Mouse (Mus musculus) midbrain, embryonic 10.5 days (tissue): ENCODE measurements at regions not wholly inside any gene's neighbourhood (a gene's known extent, or its start where the extent isn't known, plus 50 kb on each side); places are given as distances from the start of the nearest gene placed in this dataset.

Experiments used
- DNase-seq: peaks from one replicate; pipeline ENCODE4 v3.0.0-alpha.2; 2017; ENCODE audit warnings: low spot score
- H3K27ac ChIP-seq: fragments of 300-500 bp; sonication (generic); replicated peaks from 2 replicates; pipeline ENCODE4 v1.5.1; 2016; ENCODE audit warnings: mild to moderate bottlenecking
- H3K27me3 ChIP-seq: fragments of 300-500 bp; sonication (generic); 2 replicates; pipeline ENCODE4 v1.6.1; 2016; ENCODE audit warnings: low read depth, mild to moderate bottlenecking; ENCODE audit not compliant: poor library complexity, severe bottlenecking
- H3K36me3 ChIP-seq: fragments of 300-500 bp; sonication (generic); 2 replicates; pipeline ENCODE4 v1.6.1; 2016; ENCODE audit warnings: mild to moderate bottlenecking, moderate library complexity
- H3K4me1 ChIP-seq: fragments of 300-500 bp; sonication (generic); 2 replicates; pipeline ENCODE4 v1.6.1; 2016
- H3K4me3 ChIP-seq: fragments of 300-500 bp; sonication (generic); 2 replicates; pipeline ENCODE4 v1.5.1; 2016; ENCODE audit warnings: mild to moderate bottlenecking, moderate library complexity
- H3K9me3 ChIP-seq: fragments of 300-500 bp; sonication (generic); replicated peaks from 2 replicates; pipeline ENCODE4 v1.6.1; 2016; ENCODE audit warnings: mild to moderate bottlenecking
- WGBS: fragments of 180-500 bp; shearing (Covaris S2); methylation state at CpG from one replicate; pipeline ENCODE4 v1.1.7; 2016; 5-methylcytosine and 5-hydroxymethylcytosine counted together

- Histone ChIP-seq H3K36me3 (no peaks in the 10 kb centered on the region), H3K4me1 (0 out of 2 replicates have a peak, but pooled peaks cover 6% of the 10 kb centered on the region), H3K27me3 (no peaks in the 10 kb centered on the region), H3K4me3 (no peak overlapping the region), H3K27ac (no peak overlapping the region), H3K9me3 (no peaks in the 10 kb centered on the region; the same call in 1 of the 2 replicates)
- 83% methylated on average over 9 of the region's 9 CpGs for WGBS
- no peak for DNase-seq
Measured at GRCm38 (mm10) chr9:103813791-103814190, 52.2 kb upstream of the Tmem108 start.

DNA sequence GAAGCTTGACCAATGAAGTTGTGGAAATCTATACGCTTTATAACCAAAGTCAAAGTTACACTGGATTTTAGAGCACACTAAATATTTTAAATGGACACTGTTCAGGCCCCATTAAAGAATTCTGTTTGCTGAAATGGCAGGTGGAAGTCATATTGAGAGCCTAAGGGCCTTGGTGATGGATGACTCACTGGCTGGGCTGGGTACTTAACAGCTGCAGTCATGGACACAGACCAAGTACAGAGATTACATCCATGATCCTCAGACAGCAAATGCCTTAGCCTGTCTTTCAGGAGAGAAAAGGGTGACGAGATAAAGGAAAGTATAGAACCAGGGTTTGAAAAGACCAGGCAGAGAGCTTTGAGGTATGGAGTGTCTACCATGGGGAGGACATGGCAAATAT, 57.4 kb upstream of the Tmem108 start:
- H3K4me3 ChIP-seq: no peak overlapping the region
- H3K27ac ChIP-seq: no peak overlapping the region
- H3K4me1 ChIP-seq: 0 out of 2 replicates have a peak, but pooled peaks cover 6% of the 10 kb centered on the region
- no peaks in the 10 kb centered on the region for H3K27me3 ChIP-seq
- DNase-seq: no peak
- H3K36me3 ChIP-seq: no peaks in the 10 kb centered on the region
- H3K9me3 ChIP-seq: no peaks in the 10 kb centered on the region
- 93% methylated on average over 2 of the region's 2 CpGs for WGBS

GRCm38 (mm10) chr9:103821632-103822031, 60.0 kb upstream of the Tmem108 start:
- no peak for DNase-seq
- 89% methylated on average over 3 of the region's 3 CpGs for WGBS
- no peak overlapping the region for H3K4me3 ChIP-seq
- no peaks in the 10 kb centered on the region for H3K36me3 ChIP-seq
- H3K27ac ChIP-seq: no peak overlapping the region
- 0 out of 2 replicates have a peak, but pooled peaks cover 6% of the 10 kb centered on the region for H3K4me1 ChIP-seq
- no peaks in the 10 kb centered on the region for H3K9me3 ChIP-seq
- no peaks in the 10 kb centered on the region for H3K27me3 ChIP-seq

GRCm38 (mm10) chr9:103823491-103823890, 61.9 kb upstream of the Tmem108 start:
- H3K4me3 ChIP-seq: no peak overlapping the region
- no peaks in the 10 kb centered on the region for H3K4me1 ChIP-seq
- H3K9me3 ChIP-seq: no peaks in the 10 kb centered on the region
- no peaks in the 10 kb centered on the region for H3K27me3 ChIP-seq
- H3K27ac ChIP-seq: no peak overlapping the region
- H3K36me3 ChIP-seq: no peaks in the 10 kb centered on the region
- WGBS: 68% methylated on average over 3 of the region's 3 CpGs
- no peak for DNase-seq

GRCm38 (mm10) chr9:103841199-103841598, 79.6 kb upstream of the Tmem108 start:
- H3K4me3 ChIP-seq: no peak overlapping the region
- H3K4me1 ChIP-seq: no peaks in the 10 kb centered on the region
- DNase-seq: no peak
- WGBS: 83% methylated on average over 3 of the region's 3 CpGs
- no peaks in the 10 kb centered on the region for H3K27me3 ChIP-seq
- H3K36me3 ChIP-seq: no peaks in the 10 kb centered on the region
- no peak overlapping the region for H3K27ac ChIP-seq
- H3K9me3 ChIP-seq: no peaks in the 10 kb centered on the region

DNA sequence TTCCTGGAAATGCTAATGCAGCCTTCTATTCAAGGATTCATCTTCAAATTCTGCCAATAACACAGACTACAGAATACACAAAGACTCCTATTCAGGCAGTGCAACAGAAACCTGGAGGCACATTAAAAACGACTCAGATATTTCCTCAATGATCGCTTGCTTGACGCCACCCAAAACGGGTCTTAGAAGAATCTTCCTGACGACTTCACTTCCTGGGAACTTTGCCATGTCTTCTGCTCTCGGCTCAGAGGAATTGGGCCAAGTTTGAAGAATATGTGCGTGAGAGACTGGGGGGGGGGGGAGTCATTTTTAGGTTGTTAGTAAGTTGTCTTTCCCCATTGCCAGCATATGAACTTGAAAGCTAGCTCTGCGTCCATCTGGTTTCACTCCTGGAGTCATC, 82.2 kb upstream of the Tmem108 start:
- Histone ChIP-seq H3K36me3 (no peaks in the 10 kb centered on the region), H3K4me3 (no peak overlapping the region), H3K27ac (no peak overlapping the region), H3K4me1 (no peaks in the 10 kb centered on the region), H3K27me3 (no peaks in the 10 kb centered on the region), H3K9me3 (no peaks in the 10 kb centered on the region)
- no peak for DNase-seq
- WGBS: 88% methylated on average over 8 of the region's 8 CpGs

GRCm38 (mm10) chr9:103845916-103846457, 84.3 kb upstream of the Tmem108 start:
- DNase-seq: no peak
- H3K27me3 ChIP-seq: no peaks in the 10 kb centered on the region
- H3K9me3 ChIP-seq: no peaks in the 10 kb centered on the region
- no peak overlapping the region for H3K4me3 ChIP-seq
- H3K36me3 ChIP-seq: no peaks in the 10 kb centered on the region
- H3K27ac ChIP-seq: no peak overlapping the region
- WGBS: 88% methylated on average over 6 of the region's 6 CpGs
- H3K4me1 ChIP-seq: no peaks in the 10 kb centered on the region

DNA sequence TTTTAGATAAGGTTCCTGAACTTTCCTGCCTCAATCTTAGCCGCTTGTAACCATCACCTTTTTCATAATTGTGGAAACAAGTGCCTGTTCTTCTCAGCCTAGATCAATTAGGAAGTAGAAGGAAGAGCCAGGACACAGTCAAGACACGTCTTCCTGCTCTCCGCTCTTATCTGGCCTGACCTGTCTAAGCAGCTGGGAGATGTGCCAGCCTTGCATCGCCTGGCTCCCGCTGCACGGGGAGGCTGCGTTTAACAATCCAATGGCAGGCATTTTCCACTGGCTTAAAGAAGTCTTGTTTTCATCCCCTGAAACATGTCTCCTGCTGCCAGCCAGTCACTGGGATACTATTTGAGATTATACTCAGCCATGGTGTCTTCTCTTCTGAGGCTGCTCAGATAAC, 86.3 kb upstream of the Tmem108 start:
- WGBS: 90% methylated on average over 7 of the region's 7 CpGs
- Histone ChIP-seq H3K4me1 (no peaks in the 10 kb centered on the region), H3K36me3 (no peaks in the 10 kb centered on the region), H3K27me3 (no peaks in the 10 kb centered on the region), H3K4me3 (no peak overlapping the region), H3K9me3 (peaks cover under 1% of the 10 kb centered on the region; the same call in 1 of the 2 replicates), H3K27ac (no peak overlapping the region)
- no peak for DNase-seq

- Histone ChIP-seq H3K9me3 (peaks cover 8% of the 10 kb centered on the region), H3K27me3 (no peaks in the 10 kb centered on the region), H3K4me1 (no peaks in the 10 kb centered on the region), H3K4me3 (no peak overlapping the region), H3K27ac (no peak overlapping the region), H3K36me3 (no peaks in the 10 kb centered on the region)
- DNase-seq: no peak
- WGBS: 90% methylated on average over 3 of the region's 3 CpGs
Measured at GRCm38 (mm10) chr9:103849079-103849478, 87.4 kb upstream of the Tmem108 start.

GRCm38 (mm10) chr9:103852691-103853090, 91.1 kb upstream of the Tmem108 start:
- DNase-seq: no peak
- Histone ChIP-seq H3K27me3 (no peaks in the 10 kb centered on the region), H3K4me1 (no peaks in the 10 kb centered on the region), H3K27ac (no peak overlapping the region), H3K9me3 (peaks cover 8% of the 10 kb centered on the region), H3K36me3 (no peaks in the 10 kb centered on the region), H3K4me3 (no peak overlapping the region)
- WGBS: 62% methylated on average over 2 of the region's 2 CpGs

DNA sequence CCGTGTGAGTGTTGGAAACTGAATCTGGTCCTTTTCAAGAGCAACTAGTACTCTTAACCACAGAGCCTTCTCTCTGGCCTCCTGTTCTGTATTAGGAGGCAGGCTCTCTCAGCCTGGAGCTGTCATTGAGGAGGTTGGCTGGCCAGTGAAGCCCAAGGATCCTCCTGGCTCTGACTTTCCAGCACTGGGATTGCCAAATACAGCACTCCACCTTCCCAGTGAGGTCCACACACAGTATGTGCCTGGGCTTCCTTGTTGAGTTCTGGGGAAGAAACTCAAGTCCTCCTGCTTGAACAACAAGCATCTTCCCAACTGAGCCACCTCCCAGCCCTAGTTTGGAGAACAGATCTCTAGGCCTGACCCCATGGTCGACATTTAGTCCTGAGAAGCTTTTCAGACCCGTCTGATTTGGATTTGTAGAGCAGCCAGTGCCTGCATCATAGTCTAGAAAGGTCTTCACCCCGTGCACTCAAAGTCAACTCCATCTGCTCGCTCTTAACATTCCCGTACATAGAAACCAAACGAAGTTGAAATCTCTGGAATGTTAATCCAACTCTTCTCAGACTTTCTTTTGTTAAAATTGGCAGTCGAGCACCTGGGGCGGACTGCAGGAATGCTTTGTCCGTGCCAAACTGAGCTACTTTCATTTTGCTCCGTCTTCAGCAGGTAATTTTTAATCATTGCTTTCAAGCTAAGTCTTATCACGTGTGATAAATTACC, 99.2 kb upstream of the Tmem108 start:
- no peak overlapping the region for H3K4me3 ChIP-seq
- WGBS: 56% methylated on average over 12 of the region's 12 CpGs
- no peaks in the 10 kb centered on the region for H3K27me3 ChIP-seq
- peak overlapping the region; percentile 30; the same call in 1 of the 2 replicates for H3K27ac ChIP-seq
- H3K36me3 ChIP-seq: no peaks in the 10 kb centered on the region
- H3K9me3 ChIP-seq: no peaks in the 10 kb centered on the region
- peak; percentile 14 for DNase-seq
- peaks cover 9% of the 10 kb centered on the region for H3K4me1 ChIP-seq

DNA sequence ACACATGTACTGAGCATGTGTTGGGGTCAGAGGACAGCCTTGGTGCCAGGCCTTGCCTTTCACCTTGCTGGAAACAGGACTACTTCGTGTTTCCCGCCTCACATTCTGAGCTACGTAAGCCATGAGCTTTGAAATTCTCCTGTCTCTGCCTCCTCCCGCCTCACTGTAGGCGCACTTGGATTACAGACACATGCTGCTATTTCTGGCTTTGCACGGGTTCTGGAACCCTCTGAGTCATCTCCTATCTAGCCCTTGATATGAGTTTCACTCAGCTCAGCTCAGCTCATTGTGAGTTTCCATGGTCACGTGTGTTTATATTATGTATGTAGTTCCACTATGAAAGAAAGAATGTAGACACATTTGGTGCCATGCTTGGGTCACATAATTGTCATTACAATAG, 100.9 kb upstream of the Tmem108 start:
- WGBS: 89% methylated on average over 7 of the region's 7 CpGs
- Histone ChIP-seq H3K9me3 (no peaks in the 10 kb centered on the region), H3K4me1 (peaks cover 9% of the 10 kb centered on the region), H3K36me3 (no peaks in the 10 kb centered on the region), H3K4me3 (no peak overlapping the region), H3K27me3 (no peaks in the 10 kb centered on the region), H3K27ac (no peak overlapping the region)
- no peak for DNase-seq

DNA sequence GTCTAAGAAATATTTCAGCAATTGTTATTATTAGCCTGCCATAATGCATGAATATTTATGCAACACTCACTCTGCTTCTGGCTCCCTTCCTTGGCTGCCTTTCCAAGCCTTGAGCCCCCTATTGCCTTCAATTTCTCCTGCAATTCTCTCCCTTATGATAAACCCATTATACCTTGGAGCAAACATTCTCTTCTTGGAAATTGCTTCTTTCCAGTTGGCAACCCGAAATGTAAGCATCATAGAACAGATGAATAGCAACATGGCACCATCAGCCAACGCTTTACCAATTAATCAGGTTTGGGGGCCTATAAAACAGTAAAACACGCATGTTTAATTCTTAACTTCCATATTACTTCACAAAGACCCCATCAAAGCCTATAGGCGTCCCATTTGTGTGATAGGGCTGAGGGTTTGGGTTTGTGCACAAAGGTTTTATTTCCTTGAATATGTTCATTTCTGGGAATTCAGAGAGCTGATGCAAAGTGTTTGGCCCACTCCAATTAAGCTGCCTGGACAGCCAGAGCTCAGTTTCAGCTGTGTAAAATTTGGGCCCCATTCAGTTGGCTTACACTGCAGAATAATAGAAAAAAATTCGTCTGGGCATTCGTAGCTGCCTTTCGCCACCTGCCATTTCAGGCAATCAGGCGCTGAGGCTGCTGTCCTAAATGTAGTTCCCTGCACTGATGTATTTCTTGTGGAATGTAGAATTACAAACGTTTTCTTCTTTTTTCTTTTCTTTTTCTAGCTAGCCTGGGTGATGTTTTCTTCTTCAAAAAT, 106.0 kb upstream of the Tmem108 start:
- H3K4me1 ChIP-seq: no peaks in the 10 kb centered on the region
- no peaks in the 10 kb centered on the region for H3K36me3 ChIP-seq
- H3K27me3 ChIP-seq: no peaks in the 10 kb centered on the region
- 80% methylated on average over 9 of the region's 9 CpGs for WGBS
- no peak overlapping the region for H3K4me3 ChIP-seq
- no peak overlapping the region for H3K27ac ChIP-seq
- H3K9me3 ChIP-seq: no peaks in the 10 kb centered on the region
- DNase-seq: no peak
